Mouse (Mus musculus) Patski (cell line): ENCODE measurements at regions not wholly inside any gene's neighbourhood (a gene's known extent, or its start where the extent isn't known, plus 50 kb on each side); places are given as distances from the start of the nearest gene placed in this dataset.
"Not testable (repeated sequence)": the region's sequence is repeated elsewhere in the genome, so short reads cannot be mapped to it uniquely, and the experiment has no call there.

Experiments used
- ATAC-seq: fragments of 100-300 bp; one replicate; pipeline ENCODE4 v1.8.0; 2021
- CTCF ChIA-PET: fragments of 350-600 bp; sonication (Branson Sonifier 250); formaldehyde crosslinking; loops from one replicate; lab custom pipeline; 2022; ENCODE audit warnings: inconsistent platforms; lab: Charles Lee
- POLR2A ChIA-PET: fragments of 350-600 bp; sonication (Branson Sonifier 250); formaldehyde crosslinking; loops from one replicate; lab custom pipeline; 2022; ENCODE audit warnings: antibody characterized with exemption, inconsistent platforms; lab: Charles Lee
- DNase-seq: peaks from one replicate; pipeline ENCODE4 v3.0.0-alpha.2; 2011; ENCODE audit warnings: low read depth, low spot score
- H3K27me3 ChIP-seq: fragments of 371-371 bp; one replicate; pipeline ENCODE4 v1.5.1; 2021
- CTCF ChIP-seq: fragments of 100-300 bp; IDR thresholded peaks from one replicate; pipeline ENCODE4 v1.5.1; 2021
- in situ Hi-C: fragments of 300-500 bp; cut with MboI; formaldehyde crosslinking; loops from 3 replicates; pipeline ENCODE4 v1.11.1; 2018; ENCODE audit warnings: low pct_unique_long_range_greater_than_20kb, mixed read lengths

DNA sequence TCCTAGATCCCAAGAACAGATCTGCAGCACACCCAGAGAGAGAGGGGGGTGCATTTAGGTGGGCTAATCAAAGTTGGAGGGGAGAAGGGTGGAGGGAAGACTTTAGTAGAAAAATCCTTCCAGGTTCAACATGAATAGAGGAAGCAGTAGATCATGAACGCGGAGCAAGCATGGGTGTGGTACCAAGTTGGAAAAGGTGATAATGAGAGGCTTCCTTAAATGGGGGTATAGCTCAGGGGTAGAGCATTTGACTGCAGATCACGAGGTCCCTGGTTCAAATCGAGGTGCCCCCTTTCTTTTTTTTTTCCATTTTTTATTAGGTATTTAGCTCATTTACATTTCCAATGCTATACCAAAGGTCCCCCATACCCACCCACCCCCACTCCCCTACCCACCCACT lies 54.0 kb upstream of the Krba1 start:
- DNase-seq, ATAC-seq, in situ Hi-C loops, CTCF ChIA-PET, H3K27me3 ChIP-seq, POLR2A ChIA-PET: not testable (repeated sequence)

DNA sequence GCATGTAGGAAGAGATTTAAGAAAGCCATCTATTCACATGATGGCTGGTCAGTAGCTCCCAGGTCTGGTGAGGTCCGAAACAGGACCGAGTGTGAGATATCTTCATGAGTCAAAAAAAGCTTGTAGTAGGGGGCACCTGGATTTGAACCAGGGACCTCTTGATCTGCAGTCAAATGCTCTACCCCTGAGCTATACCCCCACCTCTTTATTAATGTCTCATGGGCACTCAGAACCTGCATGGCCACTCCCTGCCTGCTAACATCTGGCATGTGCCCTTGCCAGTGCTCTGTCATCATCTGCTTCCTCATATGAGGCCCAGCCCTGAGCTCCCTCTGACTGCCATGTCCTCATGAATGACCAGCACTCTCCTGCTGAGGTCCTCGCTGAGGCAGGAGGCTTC lies 58.4 kb upstream of the Krba1 start:
- H3K27me3 ChIP-seq, ATAC-seq, CTCF ChIA-PET, in situ Hi-C loops, DNase-seq, POLR2A ChIA-PET: not testable (repeated sequence)

DNA sequence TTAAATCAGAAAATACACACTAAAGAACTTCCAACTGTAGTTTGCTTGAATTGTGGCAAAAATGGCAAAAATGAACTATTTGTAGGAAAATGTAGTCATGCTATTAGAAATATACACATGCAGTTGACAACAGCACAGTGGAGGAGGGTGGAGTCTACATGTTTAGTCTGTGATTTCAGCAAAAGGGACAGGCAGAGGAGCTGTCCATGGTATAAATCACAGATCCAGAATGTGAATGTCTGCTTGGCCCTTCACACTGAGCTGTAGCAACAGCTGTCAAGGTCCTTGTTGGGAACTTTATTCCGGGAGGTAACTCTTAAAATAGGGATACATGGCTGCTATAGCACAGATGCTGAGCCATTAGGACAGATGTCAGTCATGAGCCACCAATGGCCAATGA lies 107.4 kb upstream of the Krba1 start:
- DNase-seq (peak; percentile 1), ATAC-seq (no peak)
- in situ Hi-C loops: no loop called here
- peaks cover 6% of the 10 kb centered on the region for H3K27me3 ChIP-seq
- no peak for TF ChIP-seq CTCF
- CTCF ChIA-PET: no interaction called here
- POLR2A ChIA-PET: no interaction called here

DNA sequence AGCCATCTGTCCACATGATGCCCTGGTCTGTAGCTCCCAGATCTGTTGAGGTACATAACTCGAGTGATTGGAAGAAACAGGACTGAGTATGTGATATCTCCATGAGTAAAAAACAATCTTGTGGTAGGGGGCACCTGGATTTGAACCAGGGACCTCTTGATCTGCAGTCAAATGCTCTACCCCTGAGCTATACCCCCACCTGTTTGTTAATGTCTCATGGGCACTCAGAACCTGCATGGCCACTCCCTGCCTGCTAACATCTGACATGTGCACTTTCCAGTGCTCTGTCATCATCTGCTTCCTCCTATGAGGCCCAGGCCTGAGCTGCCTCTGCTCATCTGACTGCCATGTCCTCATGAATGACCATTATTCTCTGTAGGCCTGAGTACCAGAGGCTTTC lies 115.7 kb upstream of the Krba1 start:
- ATAC-seq, DNase-seq, POLR2A ChIA-PET, H3K27me3 ChIP-seq, CTCF ChIA-PET: not testable (repeated sequence)
- in situ Hi-C loops: loop anchor here (5.0 kb wide), 1 partner anchor 83 kb away; no protein-coding TSS in a partner anchor

DNA sequence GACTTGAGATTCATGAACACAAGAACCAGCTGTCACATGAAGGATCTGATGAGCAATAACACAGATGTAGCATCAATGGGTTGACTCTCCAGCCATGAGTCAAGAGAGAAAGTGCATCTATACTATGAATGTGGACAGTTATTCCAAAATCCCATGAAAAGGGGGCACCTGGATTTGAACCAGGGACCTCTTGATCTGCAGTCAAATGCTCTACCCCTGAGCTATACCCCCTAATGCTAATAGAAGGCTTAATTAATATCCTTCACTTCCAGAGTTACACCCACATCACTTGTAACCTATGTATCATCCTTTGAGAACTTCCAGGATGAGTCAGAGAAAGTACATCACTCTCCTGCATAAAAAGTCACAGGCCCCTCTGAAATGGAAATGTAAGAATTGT lies 133.8 kb upstream of the Krba1 start:
- peaks cover 28% of the 10 kb centered on the region for H3K27me3 ChIP-seq
- in situ Hi-C loops, CTCF ChIA-PET, POLR2A ChIA-PET, DNase-seq, ATAC-seq: not testable (repeated sequence)

DNA sequence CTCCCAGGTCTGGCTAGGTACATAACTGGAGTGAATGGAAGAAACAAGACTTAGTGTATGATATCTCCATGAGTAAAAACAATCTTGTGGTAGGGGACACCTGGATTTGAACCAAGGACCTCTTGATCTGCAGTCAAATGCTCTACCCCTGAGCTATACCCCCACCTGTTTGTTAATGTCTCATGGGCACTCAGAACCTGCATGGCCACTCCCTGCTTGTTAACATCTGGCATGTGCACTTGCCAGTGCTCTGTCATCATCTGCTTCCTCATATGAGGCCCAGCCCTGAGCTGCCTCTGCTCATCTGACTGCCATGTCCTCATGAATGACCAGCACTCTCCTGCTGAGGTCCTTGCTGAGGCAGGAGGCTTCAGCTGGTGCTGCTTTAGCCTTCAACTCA lies 142.4 kb upstream of the Krba1 start:
- ATAC-seq, in situ Hi-C loops, POLR2A ChIA-PET, CTCF ChIA-PET, DNase-seq: not testable (repeated sequence)
- peaks cover 19% of the 10 kb centered on the region for H3K27me3 ChIP-seq

DNA sequence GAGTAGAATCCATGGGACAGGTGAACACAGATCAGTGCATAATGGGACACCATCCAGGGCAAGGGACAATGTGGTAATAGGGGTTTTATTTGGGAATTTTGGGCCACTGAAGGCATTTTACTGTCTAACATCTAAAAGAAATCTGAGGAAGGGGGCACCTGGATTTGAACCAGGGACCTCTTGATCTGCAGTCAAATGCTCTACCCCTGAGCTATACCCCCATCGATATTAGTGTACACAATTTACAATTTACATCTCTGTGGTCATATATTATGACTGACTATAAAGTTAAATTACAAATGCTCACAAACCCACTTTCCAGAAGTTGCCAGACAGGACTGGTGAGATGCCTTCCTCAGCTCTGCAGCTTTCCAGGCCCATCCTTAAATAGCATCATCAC lies 143.4 kb upstream of the Krba1 start:
- DNase-seq (no peak), ATAC-seq (no peak)
- in situ Hi-C loops: no loop called here
- no peak for TF ChIP-seq CTCF
- POLR2A ChIA-PET: no interaction called here
- CTCF ChIA-PET: no interaction called here
- H3K27me3 ChIP-seq: peaks cover 10% of the 10 kb centered on the region

DNA sequence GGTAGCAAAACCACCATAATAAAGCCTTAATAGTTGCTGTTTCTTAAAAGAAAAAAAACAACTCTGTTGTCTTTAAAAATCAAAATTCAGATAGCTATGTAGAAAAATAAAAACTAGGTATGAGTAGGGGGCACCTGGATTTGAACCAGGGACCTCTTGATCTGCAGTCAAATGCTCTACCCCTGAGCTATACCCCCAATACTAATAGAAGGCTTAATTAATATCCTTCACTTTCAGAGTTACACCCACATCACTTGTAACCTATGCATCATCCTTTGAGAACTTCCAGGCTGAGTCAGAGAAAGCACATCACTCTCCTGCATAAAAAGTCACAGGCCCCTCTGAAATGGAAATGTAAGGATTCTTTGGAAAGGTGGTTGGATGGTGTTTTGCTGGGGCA lies 151.2 kb upstream of the Krba1 start:
- in situ Hi-C loops, ATAC-seq, POLR2A ChIA-PET, CTCF ChIA-PET, DNase-seq, H3K27me3 ChIP-seq: not testable (repeated sequence)

DNA sequence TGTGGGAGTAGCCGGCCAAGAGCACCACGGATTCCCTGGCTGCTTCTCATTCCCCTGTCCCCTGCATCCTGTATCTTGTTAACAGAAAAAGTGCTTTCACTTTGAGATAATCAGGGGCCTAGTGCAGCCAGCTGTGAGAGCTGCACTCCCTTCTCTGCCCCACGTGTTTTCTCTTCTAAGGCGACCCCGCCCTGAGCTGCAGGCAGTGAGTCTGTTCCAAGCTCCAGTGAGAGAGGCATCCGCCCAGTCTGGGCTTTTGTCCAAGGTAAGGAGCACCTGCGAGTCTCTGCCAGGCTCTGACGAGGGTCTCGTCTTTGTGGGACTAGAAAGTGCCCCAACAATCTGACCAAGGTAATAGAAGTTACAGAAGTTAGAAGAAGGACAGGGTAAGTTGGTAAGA lies 141.0 kb upstream of the Zfp746 start:
- in situ Hi-C loops: no loop called here
- POLR2A ChIA-PET: no interaction called here
- ATAC-seq: no peak
- no peak for TF ChIP-seq CTCF
- peaks cover 4% of the 10 kb centered on the region for H3K27me3 ChIP-seq
- no peak for DNase-seq
- CTCF ChIA-PET: no interaction called here

DNA sequence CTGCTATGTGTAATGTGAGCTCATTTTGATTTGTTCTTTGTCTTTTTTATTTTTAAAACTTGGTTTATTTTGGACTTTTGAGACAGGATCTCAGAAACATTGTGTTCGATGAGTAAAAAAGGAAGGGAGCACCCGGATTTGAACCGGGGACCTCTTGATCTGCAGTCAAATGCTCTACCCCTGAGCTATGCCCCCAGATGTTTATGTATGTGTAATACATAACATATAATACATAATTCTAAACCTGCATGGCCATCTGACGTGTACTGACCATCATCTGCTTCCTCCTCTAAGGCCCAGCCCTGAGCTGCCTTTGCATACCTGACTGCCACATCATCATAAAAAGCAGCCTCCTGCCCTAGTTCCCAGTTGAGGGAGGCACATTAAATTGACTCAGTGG lies 137.8 kb upstream of the Zfp746 start:
- H3K27me3 ChIP-seq: peaks cover 5% of the 10 kb centered on the region
- ATAC-seq (no peak), DNase-seq (no peak)
- no peak for TF ChIP-seq CTCF
- in situ Hi-C loops: no loop called here
- POLR2A ChIA-PET: no interaction called here
- CTCF ChIA-PET: interaction anchor here (0.7 kb wide), 1 partner anchor 172 kb away, joined by 3 read pairs; no protein-coding TSS in a partner anchor

DNA sequence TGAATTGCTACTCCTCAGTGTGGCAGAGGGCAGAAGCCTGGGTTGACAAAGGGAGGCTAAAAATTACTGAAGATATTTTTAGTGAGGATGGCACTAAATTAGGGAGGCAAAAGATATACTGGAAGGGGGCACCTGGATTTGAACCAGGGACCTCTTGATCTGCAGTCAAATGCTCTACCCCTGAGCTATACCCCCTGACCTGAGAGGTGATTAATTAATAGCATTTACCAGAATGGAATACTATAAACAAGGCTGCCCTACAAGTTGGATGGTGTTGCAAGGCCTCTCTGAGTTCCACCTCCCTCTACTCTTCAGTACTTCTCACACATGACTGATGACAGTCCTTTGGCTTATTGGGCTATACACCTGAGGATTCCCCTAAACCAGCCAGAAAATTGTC lies 136.6 kb upstream of the Zfp746 start:
- DNase-seq: no peak
- POLR2A ChIA-PET: no interaction called here
- ATAC-seq: no peak
- CTCF ChIA-PET: no interaction called here
- in situ Hi-C loops: no loop called here
- peaks cover 5% of the 10 kb centered on the region for H3K27me3 ChIP-seq
- TF ChIP-seq CTCF: no peak

DNA sequence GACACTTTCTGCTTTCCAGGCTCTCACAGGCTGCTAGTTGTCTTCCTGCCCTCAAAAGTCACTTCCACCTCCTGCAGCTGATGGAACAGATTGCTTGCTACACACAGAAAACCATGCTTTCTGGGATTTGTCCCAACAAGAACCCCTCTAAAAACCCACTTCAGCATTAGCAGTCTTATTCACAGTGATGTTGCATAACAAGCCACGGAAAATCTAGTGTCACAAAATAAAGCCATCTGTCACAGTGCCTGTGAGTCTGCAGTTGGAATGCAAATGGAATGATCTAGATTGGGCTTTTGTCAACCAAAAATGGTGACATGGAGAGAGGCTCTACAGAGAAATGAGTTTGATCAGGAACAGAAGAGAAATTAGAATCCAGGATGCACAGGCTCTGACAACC lies 135.4 kb upstream of the Zfp746 start:
- in situ Hi-C loops, DNase-seq, ATAC-seq, H3K27me3 ChIP-seq, CTCF ChIA-PET, POLR2A ChIA-PET: not testable (repeated sequence)
